Mouse (Mus musculus): ENCODE measurements around the gene Myh9. TPM values are rescaled to one million over a fixed set of nuclear protein-coding genes. Genes with fewer than 3 reads are reported as not detected.

The Myh9 gene
- 100 to 1,000 TPM; 243 to 280 TPM for polyA plus RNA-seq (2017; shearing (Covaris generic))

DNA sequence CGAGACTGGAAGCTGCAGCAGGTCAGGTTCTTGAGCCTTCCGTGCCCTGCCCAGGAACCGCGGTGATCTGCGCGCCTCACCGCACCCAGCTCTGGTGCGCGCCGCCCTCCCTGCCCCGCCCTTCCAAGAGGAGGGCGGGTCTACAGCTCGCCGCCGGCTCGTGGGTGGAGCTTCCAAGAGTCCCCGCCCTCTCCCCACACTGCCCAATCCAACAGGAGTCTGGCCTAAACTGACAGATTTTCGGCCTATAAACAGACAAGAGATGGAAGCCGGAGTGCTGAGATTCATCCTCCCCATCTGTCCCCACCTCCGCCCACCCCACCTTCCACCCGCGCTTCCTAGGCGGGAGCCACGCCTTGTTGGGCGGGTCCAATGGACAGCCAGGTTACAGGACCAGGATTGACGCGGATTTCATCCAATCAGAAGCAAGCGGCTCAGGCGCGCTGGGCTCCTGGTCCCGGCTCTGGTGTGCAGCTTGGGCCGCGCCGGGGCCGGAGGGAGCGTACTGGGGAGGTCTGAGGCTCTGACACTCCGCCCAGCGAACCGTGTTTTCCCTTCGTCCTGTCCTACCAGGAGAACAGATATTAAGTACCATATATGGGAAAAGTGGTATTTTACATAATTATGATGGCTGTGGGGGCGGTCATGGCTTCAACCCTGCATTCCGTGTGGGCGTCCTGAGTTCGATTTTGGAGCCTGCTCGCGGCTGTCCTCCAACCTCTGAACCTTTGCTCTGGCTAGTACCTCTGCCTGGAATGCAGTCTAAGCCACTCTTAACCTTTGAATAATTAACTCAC is at the start of gene Myh9:
Gene Myh9 (minus strand): TSS at position 129 of the 797 bp plus-strand sequence.
- ATAC-seq, result peak; percentile 74

DNA sequence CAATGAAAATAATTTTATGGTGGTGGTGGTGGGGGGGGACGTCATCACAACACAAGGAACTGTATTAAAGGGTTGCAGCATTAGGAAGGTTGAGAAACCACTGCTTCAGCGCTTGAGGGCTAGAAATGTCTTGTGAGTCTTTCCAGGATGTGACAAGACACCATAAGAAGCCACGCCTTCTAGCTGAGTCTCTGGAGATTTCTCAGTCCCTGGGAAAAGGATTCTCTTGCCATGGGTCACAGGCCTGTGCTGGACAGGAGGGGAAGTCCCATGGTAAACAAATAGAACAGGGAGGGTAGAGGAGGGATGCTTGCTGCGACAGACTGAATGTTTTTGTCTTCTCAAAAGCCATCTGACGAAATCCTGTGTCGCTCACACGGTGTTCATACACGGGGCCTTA is 49.8 kb upstream of the Myh9 start:
- no peak for ATAC-seq

- no peak for ATAC-seq
Measured at GRCm38 (mm10) chr15:77889761-77890422, 47.9 kb upstream of the Myh9 start.

DNA sequence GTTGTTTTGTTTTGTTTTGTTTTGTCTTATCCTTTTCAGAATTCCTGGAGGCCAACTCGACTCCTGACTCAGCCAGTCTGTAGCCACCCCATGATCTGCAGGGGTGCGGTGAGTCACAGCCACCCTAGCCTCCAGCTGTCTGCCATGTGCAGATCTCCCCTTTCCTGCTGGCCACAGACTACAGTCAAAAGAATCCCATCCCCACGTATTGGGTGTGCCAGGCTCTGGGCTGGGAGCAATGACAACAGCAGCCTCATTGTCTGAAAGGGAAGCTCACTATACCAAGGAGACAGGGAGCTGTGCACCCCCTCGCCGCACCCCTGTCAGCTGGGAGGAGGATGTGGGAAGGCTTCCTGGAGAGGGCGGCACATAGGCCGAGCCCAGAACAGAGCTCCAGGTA is 46.3 kb upstream of the Myh9 start:
- ATAC-seq, result no peak

DNA sequence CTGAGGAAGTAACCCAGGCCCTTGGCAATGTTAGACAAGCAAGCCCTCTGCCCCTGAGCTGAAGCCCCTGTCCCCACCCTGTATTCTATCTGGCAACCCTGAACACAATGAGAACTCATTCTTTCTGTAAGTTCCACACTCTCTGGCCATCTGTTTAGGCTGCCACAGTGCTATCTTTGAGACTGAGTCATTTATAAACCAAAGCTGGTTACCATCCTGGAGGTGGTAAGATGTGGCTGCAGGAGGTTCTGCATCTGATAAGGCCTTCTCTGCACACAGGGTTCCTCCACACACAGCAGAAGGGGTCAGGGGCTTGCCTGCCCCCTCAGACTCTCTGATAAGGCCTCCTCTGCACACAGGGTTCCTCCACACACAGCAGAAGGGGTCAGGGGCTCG is 45.1 kb upstream of the Myh9 start:
- no peak for ATAC-seq

- ATAC-seq, result peak; percentile 61
Measured at GRCm38 (mm10) chr15:77886369-77887092, 44.6 kb upstream of the Myh9 start.

DNA sequence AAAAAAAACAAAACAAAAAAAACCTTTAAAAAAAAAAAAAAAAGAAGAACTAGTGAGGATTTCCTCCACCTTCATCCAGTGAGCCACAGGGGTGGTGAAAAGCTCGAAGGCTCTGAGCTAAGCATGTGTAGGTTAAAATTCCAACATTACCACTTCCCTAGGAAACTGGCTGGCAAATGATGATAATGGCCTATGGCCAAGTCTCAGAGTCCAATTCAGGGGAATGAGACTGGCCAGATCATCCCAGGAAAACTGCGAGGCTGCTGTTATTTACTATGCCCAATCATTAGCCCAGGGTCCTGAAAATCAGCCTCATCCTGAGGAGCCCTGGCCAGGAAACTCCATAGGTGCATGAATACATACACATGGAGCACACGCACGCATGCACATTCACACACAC is 44.0 kb upstream of the Myh9 start:
- ATAC-seq, result no peak

DNA sequence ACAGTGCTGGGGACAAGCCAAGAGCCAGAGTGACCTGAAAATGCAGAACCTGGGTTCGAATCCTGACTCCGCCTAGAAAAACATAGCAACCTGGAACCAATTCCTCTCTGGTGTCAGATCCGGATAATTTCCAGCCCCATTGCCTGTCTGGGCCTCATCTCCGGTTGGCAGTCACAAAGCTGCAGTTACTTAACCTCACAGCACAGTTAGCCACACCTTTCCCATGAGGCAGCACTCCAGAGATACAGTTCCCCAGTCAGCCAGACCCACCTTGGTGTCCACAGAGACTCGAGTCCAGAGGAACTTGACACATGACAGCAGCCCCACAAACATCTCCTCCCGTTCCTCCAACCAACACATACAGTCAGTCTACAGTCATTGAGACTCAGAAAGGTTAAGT is 43.2 kb upstream of the Myh9 start:
- no peak for ATAC-seq

DNA sequence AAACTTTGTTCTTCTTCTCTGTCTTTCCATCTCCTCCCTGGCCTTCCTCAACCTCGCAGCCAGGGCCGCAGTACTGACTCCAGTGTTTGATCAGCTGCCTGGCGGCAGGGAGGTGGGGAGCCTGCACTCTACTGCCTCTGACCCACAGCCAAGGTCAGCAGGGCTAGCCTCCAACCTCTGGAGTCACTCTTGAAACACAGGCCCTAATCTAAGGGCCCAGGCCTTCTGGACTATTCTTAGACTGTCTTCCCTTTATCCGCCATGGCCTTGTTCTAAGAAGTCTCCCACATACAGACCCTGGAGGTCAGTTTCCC is 41.7 kb upstream of the Myh9 start:
- ATAC-seq, result no peak

DNA sequence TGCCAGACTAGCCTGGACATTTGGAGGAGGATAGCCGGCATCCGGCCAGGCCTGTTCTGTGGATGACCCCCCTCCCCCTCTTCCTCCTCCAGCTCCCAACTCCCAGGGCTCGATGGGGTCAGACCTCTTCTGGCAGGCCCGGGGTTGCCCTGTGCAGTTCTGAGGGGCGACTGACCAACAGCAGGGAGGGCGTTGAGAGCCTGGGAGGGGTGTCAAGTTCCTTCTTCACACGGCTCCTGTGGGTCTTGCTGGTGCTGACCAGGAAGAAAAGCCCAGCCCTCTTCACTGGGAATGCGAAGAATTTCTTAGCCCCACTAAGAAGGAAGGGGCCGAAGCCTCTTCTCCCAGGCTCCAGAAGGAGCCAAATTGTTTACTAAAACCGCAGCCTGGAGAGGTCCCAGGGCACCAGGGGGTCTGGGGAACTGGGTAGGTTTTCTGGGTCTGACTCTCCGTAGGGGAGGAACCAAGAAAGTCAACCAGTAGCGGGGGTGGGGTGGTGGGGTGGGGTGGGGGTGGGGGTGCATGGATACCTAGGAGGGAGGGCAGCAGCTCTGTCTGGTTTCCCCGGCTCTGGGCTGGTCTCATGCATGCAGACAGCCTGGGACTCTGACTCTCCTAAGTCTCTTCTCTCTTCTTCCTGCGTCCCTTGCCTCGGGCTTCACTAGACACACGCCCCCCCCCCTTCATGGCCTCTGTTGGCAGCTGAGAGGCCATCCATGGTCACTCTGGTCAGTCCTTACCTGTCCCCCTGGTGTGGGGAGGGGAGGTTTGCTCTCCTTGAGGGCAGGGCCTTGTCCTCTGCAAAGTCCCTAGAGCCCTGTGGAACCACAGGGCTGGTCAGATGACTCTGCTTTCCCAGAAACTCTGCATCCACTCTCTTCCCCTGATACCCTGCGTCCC is 41.1 kb upstream of the Myh9 start:
- ATAC-seq, result no peak

DNA sequence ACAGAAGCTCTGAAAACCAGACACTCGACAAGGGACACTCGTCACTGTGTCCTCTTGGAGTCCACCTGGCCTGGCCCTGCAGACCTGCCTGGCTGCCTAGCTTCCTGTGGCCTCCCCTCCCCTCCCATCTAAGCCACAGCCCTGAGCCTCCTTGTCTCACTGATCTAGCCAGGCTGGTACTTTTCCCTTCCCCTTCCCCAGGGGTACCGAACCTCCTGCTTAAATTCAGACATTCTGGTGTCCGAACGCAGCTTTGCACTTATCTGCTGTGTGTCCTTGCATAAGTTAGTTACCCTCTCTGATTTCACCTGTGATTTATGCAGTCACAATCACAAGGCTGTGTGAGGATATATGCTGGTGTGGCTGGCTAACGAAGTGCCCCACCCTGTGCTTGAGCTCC is 40.3 kb upstream of the Myh9 start:
- no peak for ATAC-seq

GRCm38 (mm10) chr15:77881698-77882097 is 39.7 kb upstream of the Myh9 start:
- no peak for ATAC-seq

GRCm38 (mm10) chr15:77880738-77881137 is 38.8 kb upstream of the Myh9 start:
- no peak for ATAC-seq

DNA sequence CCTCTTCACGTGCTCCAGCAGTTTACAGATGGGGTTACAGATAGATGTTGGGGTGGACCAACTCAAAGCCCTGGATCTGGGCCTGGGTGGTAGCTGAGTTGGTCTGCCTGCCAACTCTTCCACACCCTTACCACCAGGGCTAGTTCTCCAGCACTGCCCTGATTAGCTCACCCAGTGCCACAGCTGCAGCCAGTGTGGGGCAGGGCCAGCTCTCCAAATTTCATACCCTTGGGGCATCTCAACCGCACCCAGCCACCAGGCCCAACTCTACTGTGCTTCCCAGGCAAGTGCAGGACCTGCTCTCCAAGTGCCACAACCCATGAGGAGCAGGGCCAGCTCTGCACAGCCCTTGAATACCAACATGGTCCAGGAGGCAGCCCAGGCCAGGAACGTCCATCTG is 37.8 kb upstream of the Myh9 start:
- ATAC-seq, result no peak

DNA sequence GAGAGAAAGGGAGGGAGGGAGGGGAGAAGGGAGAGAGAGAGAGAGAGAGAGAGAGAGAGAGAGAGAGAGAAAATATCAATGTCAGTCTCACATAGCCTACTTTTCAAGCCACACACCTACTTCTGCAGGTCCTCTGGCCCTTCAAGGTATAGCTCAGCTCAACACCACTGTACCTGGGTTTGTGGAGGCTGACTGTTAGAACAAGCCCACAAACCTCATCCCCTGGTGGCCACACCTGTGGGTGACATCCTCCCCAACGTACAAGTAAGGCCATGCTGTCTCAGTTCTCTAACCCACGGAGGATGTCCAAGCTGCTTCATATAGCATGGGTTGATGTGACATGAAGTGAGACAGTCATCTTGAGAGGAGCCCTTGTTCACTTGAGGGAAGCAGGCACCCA is 35.2 kb upstream of the Myh9 start:
- ATAC-seq, result peak; percentile 82

GRCm38 (mm10) chr15:77876716-77877115 is 34.7 kb upstream of the Myh9 start:
- no peak for ATAC-seq

GRCm38 (mm10) chr15:77875953-77876352 is 34.0 kb upstream of the Myh9 start:
- no peak for ATAC-seq

DNA sequence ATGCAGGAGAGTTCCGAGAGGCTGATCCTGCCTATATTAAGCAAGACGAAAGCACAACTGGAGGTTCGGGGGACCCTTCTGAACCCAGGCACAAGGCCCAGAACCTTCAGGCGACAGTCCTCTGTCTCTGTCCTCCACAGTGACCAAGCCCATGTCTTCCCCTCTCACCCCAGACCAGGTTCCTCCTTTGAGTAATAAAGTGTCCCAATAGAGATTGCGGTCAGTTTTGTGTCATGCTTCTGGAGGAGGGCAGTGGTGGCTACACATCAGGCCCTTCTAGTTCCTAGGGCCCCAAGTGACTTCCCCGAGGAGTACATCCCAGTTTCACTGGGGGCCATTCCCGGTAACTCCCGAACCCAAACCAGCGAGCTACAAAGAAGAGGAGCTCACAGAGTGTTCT is 32.8 kb upstream of the Myh9 start:
- no peak for ATAC-seq

DNA sequence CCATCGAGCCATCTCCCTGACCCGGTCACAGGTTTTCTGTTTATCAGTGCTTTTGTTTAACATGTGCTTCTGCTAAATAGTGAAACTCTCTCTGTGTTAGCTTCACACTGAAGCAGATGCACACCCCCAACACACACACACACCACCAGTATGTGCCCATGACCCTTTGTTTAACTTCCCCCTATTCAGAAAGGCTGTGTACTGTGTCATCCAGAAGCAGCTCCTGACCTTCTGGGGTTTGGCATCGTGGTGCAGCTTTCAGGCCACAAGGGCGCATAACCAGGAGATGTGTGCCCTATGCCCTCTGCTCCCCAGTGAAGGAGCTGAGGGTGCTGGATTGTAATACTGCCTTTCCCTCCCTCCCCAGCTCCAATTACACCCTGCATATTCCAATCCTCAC is 32.3 kb upstream of the Myh9 start:
- no peak for ATAC-seq

DNA sequence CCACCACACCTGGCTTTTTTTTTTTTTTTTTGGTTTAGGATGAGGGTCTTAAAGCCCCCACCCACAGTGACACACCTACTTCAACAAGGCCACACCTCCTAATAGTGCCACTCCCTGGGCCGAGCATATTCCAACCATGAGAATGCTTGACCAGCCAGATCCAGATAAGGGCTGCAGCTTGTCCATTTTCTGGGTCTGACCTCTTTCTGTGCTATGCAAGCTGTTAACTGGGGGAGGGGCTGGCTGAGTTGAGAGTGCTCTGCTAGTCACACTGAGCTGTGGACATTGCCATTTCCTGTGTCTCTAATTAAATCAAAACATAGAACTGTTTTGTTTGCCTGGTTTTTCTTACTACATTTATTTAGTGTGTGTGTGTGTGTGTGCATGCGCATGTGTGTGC is 31.6 kb upstream of the Myh9 start:
- ATAC-seq, result no peak

- no peak for ATAC-seq
Measured at GRCm38 (mm10) chr15:77872996-77873395, 31.0 kb upstream of the Myh9 start.

GRCm38 (mm10) chr15:77868340-77868739 is 26.4 kb upstream of the Myh9 start:
- no peak for ATAC-seq
